Mouse (Mus musculus) c-Kit-positive CD71-positive TER-119-negative erythroid progenitor cells, embryonic 14.5 days (primary cell): ENCODE data around the gene Ift122.
A peak's percentile ranks its signal among the peaks of the same experiment; 100 is the strongest.

Experiments used
- DNase-seq: peaks from one replicate; pipeline ENCODE4 v3.0.0-alpha.2; 2013; ENCODE audit warnings: low read depth

Ift122 gene

DNA sequence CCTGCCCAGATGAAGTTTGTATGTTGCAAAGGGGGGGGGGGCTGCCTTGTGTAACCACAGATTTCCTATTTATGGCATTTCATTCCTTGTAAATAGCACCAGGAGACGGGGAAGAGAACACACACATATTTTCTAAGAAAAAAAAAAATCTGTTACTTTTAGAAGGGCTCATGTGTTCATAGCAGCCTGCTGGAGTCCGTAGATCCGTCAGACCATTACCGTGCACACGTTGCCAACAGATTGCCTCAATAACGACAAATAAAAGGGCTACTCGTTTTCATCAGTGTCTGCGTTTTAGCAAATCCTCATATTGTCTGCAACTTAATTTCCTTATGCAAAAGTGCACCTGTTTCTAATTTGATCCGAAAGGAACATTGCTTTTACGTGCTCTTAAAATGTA, 73.1 kb downstream of the Ift122 start:
- no peak for DNase-seq

- DNase-seq = no peak
Observed at GRCm38 (mm10) chr6:115927292-115928242, 74.3 kb downstream of the Ift122 start.

DNA sequence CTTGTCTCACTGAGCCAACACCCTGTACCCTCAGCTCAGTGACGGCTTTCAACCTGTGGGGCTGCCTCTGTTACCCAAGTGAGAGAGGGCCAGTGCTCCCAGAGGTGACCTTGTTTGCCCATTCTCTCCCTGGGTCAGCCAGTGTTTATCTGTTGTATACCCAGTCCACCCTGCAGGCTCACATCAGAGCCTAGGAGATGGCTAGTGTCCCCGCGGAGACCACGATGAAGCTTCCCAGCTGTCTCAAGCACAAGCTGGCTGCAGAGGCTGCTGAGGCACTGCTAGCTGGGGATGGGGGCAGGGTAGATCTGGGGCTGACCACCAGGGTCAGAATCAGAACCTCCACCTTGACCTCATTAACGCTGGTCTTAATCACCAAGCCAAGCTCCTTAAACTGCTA, 76.7 kb downstream of the Ift122 start:
- no peak for DNase-seq

DNA sequence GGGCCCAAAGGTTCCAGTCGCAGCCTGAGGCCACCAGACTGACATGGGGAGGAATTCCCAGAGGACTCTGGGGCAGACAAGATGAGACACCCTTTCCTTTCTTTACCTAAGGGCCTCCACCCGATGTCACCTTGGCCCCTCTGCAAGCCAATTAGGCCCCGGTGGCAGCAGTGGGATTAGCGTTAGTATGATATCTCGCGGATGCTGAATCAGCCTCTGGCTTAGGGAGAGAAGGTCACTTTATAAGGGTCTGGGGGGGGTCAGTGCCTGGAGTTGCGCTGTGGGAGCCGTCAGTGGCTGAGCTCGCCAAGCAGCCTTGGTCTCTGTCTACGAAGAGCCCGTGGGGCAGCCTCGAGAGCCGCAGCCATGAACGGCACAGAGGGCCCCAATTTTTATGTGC, 78.4 kb downstream of the Ift122 start, which contains the start of gene Rho:
Gene Rho, plus strand, starts transcription at position 110 of the 400 bp plus-strand sequence.
- DNase-seq = no peak

DNA sequence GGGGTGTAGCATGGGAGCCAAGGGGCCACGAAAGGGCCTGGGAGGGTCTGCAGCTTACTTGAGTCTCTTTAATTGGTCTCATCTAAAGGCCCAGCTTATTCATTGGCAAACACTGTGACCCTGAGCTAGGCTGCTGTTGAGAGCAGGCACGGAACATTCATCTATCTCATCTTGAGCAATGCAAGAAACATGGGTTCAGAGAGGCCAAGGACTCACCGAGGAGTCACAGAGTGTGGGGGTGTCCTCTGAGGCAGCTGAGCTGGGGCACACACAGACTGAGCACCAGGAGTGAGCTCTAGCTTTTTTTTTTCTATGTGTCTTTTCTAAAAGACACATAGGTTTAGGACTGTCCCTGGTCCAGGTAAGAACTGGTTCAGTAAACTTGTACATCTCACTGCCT, 79.1 kb downstream of the Ift122 start:
- DNase-seq = no peak

DNA sequence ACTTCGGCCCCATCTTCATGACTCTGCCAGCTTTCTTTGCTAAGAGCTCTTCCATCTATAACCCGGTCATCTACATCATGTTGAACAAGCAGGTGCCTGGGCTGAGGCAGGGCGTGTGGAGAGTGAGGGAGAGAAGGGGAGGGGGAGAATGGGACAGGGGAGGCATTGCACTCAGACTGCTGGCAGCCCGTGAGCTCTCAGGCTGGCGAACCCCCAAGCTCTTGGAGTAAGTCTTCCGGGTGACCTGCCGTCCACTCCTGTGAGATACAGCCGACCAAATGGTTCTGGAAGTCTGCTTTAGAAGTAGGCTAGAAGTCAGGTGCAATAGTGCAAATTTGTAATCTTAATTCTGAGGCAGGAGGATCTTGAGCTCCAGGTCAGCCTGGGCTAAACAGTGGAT, 82.3 kb downstream of the Ift122 start:
- no peak for DNase-seq

DNA sequence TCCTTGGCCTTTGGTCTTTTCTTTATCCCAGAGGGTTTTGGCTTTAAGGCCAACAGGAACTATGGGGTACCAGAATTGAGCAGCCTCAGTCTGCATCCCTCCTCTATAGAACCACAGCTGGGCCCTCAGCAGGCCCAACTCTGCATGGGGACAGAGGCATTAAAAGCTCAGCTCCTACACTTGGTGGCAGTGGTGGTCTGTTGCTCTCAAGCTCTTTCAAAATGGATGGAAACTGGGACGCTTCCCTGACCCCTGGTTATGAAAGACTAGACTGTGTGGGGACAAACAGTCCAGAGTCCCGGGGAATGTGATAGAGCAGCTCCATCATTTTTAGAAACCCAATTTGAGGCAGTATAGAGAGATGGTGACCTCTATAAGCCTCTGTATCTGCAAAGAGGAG, 84.7 kb downstream of the Ift122 start:
- no peak for DNase-seq

DNA sequence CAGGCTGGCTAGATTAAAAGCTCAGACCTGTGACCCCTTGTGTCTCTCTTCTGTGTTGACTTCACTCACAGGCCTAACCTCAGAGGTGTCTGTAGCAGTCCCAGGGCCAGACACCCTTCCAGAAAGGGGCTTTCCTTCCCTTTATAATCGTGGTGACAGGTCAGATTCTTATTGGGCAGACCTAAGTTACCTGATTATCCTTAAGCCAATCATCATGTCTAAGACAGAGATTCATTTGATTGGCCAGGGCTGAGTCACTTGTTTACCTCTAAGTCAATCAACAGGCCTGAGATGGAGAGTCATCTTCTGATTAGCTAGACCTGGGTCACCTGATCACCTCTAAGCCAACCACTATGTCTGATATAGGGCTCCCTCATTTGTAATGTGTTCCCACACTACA, 85.5 kb downstream of the Ift122 start:
- no peak for DNase-seq

DNA sequence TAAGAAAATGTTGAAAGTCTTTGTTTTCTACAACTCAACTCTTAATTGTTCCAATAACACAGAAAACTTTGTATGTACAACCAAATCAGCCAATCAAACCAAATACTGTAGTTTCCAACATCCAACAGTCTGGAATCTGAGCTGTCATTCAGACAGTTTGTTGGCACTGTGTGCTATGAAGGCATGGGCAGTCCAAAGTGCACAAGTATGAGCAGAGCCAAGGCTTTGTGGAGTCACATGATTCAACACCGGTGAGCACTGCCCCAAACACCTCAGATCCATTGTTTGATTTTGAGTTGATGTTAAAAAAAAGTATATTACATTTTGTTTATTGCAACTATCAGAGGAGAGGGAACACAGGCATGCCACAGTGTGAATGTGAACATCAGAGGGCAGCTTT, 87.3 kb downstream of the Ift122 start:
- DNase-seq = no peak

DNA sequence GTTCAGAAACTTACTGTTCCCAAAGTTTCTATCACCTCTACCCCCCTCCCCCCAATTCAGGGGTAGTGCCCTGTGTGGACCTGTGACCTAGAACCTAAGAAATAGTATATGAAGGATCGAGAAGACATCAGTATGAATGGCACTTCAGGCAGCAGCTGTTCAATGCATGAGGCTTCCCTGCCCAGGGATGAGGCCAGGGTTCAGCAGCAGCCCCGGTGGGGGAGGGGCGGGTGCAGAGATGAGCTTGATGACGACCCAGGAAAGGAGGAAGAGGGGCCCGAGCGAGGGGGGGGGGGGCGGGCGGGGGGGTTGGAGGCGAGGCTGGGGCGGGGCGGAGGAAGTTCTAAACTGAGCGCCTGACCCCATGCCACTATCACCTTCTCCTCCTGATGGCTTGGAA, 87.9 kb downstream of the Ift122 start:
- DNase-seq = no peak

DNA sequence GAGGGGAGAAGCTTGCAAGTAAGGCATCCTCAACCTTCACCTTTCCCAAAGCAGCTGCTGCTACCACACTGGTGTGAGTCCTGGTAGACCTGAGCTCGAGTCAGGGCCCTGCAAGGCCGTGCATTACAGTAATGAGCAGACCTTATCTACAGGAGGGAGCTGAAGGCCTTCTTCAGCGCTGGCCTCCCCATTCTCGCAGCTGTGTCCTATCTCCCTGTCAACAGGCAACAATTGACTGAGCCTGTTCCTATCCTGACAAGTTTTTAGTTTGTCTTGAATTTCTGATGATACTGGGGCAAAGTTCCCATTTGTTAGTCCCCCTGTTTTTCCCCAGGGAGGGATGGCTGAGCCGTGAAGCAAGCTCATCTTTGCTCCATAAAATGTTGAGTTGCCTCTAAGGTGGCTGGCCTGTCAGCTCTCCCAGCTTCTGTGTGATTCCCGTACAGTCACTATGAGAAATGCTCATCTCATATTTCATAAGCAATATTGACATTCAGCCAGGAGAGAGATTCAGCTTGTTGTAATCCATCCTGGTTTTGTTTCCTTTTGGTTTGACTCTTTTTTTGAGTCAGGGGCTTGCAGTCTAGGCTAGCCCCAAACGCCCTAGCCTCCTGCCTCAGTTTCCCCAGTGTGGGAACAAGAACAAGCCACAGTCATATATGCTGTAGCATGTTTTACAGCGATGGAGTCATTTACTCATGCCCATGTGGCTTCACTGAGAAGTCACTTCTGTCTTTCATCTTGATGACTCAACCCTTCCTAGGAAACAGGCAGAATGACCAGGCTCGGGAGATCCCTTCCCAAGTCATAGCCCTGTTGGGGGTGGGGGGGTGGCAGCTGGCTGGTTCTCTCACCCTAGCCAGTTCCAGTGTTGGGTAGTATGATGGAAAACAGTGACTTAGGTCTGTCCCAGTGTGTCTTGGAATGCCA, 90.5 kb downstream of the Ift122 start:
- DNase-seq = peak; percentile 17

- DNase-seq = no peak
Observed at GRCm38 (mm10) chr6:115944638-115945037, 91.4 kb downstream of the Ift122 start, which contains the start of gene H1foo. TSS of gene H1foo (plus strand) at chr6:115944938.

GRCm38 (mm10) chr6:115945633-115946032, 92.4 kb downstream of the Ift122 start:
- no peak for DNase-seq

DNA sequence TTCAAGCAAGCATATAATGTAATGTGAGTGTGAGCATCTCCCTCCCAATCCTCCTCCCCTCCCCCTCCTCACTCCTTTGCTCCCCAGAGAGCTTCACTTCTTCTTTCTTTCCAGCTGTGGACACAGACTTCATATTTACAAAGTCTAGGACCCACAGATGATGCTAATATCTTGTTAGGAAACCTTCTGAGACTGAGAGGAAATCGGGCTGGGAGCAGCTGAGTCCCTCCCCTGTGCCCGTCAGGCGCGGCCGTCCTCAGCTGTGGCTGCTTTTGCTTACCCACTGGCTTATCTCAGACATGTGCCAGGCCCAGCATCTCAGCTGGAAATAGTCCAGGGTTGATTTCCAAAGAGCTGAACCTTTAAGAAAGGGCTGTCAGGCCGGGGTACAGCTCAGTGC, 93.1 kb downstream of the Ift122 start:
- DNase-seq = no peak

GRCm38 (mm10) chr6:115954506-115955074, 101.3 kb downstream of the Ift122 start:
- no peak for DNase-seq

DNA sequence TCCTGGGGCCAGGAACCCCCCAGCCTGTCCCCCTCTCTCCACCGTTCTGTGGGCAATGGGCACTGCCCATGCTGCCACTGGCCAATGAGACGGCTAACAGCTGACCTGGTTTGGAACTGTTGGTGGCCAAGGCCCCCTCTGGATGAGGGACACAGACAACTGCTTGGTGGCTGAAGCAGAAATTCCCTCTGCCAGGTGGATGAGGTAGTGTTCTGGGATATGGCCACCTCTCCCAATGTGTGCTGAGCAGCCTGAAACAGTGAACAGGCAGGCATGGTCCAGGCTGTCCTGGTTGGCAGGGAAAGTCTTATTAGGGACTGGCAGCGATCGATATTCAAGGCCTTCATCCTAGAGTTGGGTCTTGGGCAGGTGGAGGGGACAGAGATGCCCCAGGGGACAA, 101.9 kb downstream of the Ift122 start:
- DNase-seq = no peak

GRCm38 (mm10) chr6:115955664-115956063, 102.4 kb downstream of the Ift122 start:
- DNase-seq = no peak

GRCm38 (mm10) chr6:115956418-115956921, 103.2 kb downstream of the Ift122 start:
- DNase-seq = no peak

DNA sequence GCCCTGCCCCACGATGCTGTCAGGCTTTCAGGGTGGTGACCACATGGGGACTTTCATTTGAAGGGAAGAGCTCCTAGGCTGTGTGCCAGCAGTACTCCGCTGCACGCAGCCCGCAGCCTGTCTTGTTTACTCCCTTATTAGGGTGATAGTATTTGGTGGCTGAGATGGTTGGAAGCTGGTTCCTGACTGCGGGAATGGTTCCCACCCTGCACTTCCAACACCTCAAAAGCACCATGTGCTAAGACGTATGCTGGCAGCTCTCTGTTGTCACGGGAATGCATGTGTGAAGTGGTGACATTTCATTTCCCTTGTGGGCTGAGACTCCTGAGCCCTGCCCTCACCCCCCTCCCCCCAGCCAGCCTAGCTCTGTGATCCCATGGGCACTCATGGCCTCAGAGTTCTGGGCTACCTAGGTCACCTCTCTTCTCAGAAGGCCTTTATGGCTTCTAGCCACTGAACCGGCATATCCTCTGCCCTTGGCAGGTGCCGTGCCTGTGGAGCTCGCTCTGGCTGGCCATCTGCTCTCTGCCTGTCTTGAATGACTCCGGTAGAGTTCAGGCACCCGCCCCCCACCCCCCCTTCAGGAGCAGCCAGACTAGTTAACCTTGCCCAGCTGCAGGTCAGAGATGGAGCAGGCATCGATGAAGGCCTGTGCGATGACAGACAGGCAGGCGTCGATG, 103.8 kb downstream of the Ift122 start:
- no peak for DNase-seq

DNA sequence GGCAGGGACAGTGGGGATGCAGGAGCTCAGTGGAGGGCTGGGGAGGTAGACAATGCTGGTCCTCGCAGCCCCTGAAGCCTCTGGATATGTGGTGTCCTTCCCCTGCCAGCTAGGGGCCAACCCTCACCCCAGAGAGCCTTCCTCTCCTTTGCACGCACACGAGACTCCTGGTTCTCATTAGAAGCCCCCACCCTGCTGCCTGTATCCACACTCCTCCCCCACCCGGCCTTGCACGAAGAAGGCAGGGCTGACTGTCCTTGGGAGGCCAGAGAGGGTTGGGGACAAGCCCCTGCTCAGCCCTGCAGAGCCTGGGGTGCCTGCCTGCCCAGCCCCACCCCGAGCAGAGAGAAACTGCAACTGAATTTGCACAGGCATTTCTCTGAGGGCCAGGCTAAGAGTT, 104.4 kb downstream of the Ift122 start:
- DNase-seq = no peak

- no peak for DNase-seq
Observed at GRCm38 (mm10) chr6:115958445-115958844, 105.2 kb downstream of the Ift122 start.
